Mouse (Mus musculus): ENCODE results near the gene Ldlrap1.

DNA sequence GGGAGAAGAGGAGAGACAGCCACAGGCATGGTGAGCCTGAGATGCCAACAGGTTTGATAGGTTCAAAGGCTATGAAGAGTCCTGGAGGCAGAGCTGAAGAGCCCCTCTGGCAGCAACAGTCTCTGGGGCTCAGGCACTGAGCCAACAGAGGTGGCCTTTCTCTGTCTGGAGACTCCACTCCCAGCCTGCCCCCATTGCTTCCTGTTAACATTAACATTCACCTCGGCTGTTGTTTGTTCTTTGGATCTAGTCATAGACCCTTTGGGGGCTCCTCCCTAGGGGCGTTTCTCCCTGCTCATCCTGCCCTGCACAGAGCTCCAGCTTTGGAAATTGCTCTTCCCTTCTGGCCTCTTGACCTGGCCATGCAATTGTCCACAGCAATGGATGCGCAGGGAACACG lies 42.9 kb downstream of the Ldlrap1 start:
- TF ChIP-seq CTCF (IDR thresholded peaks at IDR 0.05; ENCODE audit: control insufficient read depth, insufficient read depth, low read length) (no peak), POLR2A (IDR thresholded peaks at IDR 0.05; ENCODE audit: borderline replicate concordance, control insufficient read depth, low read depth, low read length) (no peak)
